Mouse (Mus musculus): Measurements from ENCODE around the gene Cbx3. TPM values are rescaled to one million over a fixed set of nuclear protein-coding genes. Genes with fewer than 3 reads are reported as not detected.

The Cbx3 gene
- polyA plus RNA-seq, 1 experiment: 22.3 TPM

- TF ChIP-seq GATA1 (IDR thresholded peaks at IDR 0.05; ENCODE audit: borderline replicate concordance, low read length): no peak
- H3K9me3 ChIP-seq: peaks cover 18% of the 10 kb centered on the region
- no peaks in the 10 kb centered on the region for H3K36me3 ChIP-seq (replicated peaks; ENCODE audit: low read length)
- peaks cover 12% of the 10 kb centered on the region for H3K4me1 ChIP-seq
- H3K27me3 ChIP-seq (replicated peaks): peaks cover 21% of the 10 kb centered on the region
- no peak overlapping the region for H3K4me3 ChIP-seq (replicated peaks)
These were observed 43.6 kb downstream of the Cbx3 start for GRCm38 (mm10) chr6:51513745-51514144.

- Histone ChIP-seq H3K4me3 (replicated peaks) (no peak overlapping the region), H3K36me3 (replicated peaks; ENCODE audit: low read length) (no peaks in the 10 kb centered on the region), H3K27me3 (replicated peaks) (peaks cover 20% of the 10 kb centered on the region), H3K4me1 (peaks cover 2% of the 10 kb centered on the region), H3K9me3 (peaks cover 18% of the 10 kb centered on the region)
- TF ChIP-seq GATA1 (IDR thresholded peaks at IDR 0.05; ENCODE audit: borderline replicate concordance, low read length): no peak
- no peak for TF ChIP-seq FLI1 (IDR thresholded peaks at IDR 0.05; ENCODE audit: low read length)
These were observed 44.7 kb downstream of the Cbx3 start for GRCm38 (mm10) chr6:51514860-51515259.

GRCm38 (mm10) chr6:51523310-51523709 lies 53.1 kb downstream of the Cbx3 start:
- TF ChIP-seq FLI1 (IDR thresholded peaks at IDR 0.05; ENCODE audit: low read length) (no peak), GATA1 (IDR thresholded peaks at IDR 0.05; ENCODE audit: borderline replicate concordance, low read length) (no peak)
- no peaks in the 10 kb centered on the region for H3K9me3 ChIP-seq
- H3K36me3 ChIP-seq (replicated peaks; ENCODE audit: low read length): no peaks in the 10 kb centered on the region
- peaks cover 20% of the 10 kb centered on the region for H3K4me1 ChIP-seq
- peaks cover 22% of the 10 kb centered on the region for H3K27me3 ChIP-seq (replicated peaks)
- H3K4me3 ChIP-seq (replicated peaks): peak overlapping the region; percentile 91

GRCm38 (mm10) chr6:51523807-51524320 lies 53.7 kb downstream of the Cbx3 start, which contains the start of gene Snx10:
TSS of gene Snx10 (plus strand) at chr6:51523901.
- TF ChIP-seq FLI1 (IDR thresholded peaks at IDR 0.05; ENCODE audit: low read length): no peak
- no peak for TF ChIP-seq GATA1 (IDR thresholded peaks at IDR 0.05; ENCODE audit: borderline replicate concordance, low read length)
- peaks cover 27% of the 10 kb centered on the region for H3K27me3 ChIP-seq (replicated peaks)

GRCm38 (mm10) chr6:51524321-51524931 lies 54.3 kb downstream of the Cbx3 start:
- TF ChIP-seq FLI1 (IDR thresholded peaks at IDR 0.05; ENCODE audit: low read length): no peak
- TF ChIP-seq GATA1 (IDR thresholded peaks at IDR 0.05; ENCODE audit: borderline replicate concordance, low read length): no peak
- peaks cover 20% of the 10 kb centered on the region for H3K4me1 ChIP-seq

More at GRCm38 (mm10) chr6:51523807-51524320, 53.7 kb downstream of the Cbx3 start, which contains the start of gene Snx10:
- no peaks in the 10 kb centered on the region for H3K9me3 ChIP-seq
- peaks cover 20% of the 10 kb centered on the region for H3K4me1 ChIP-seq
- peak within 1 kb of the TSS; percentile 91 for H3K4me3 ChIP-seq (replicated peaks)
- no peaks in the 10 kb centered on the region for H3K36me3 ChIP-seq (replicated peaks; ENCODE audit: low read length)

GRCm38 (mm10) chr6:51525001-51525400 lies 54.8 kb downstream of the Cbx3 start:
- Histone ChIP-seq H3K9me3 (no peaks in the 10 kb centered on the region), H3K27me3 (replicated peaks) (peaks cover 35% of the 10 kb centered on the region), H3K4me3 (replicated peaks) (peak overlapping the region; percentile 91), H3K4me1 (peaks cover 20% of the 10 kb centered on the region), H3K36me3 (replicated peaks; ENCODE audit: low read length) (no peaks in the 10 kb centered on the region)
- TF ChIP-seq FLI1 (IDR thresholded peaks at IDR 0.05; ENCODE audit: low read length) (no peak), GATA1 (IDR thresholded peaks at IDR 0.05; ENCODE audit: borderline replicate concordance, low read length) (no peak)

More at GRCm38 (mm10) chr6:51524321-51524931, 54.3 kb downstream of the Cbx3 start:
- Histone ChIP-seq H3K27me3 (replicated peaks) (peaks cover 32% of the 10 kb centered on the region), H3K4me3 (replicated peaks) (peak overlapping the region; percentile 91), H3K9me3 (no peaks in the 10 kb centered on the region), H3K36me3 (replicated peaks; ENCODE audit: low read length) (no peaks in the 10 kb centered on the region)

GRCm38 (mm10) chr6:51529457-51529856 lies 59.3 kb downstream of the Cbx3 start:
- Histone ChIP-seq H3K36me3 (replicated peaks; ENCODE audit: low read length) (no peaks in the 10 kb centered on the region), H3K4me3 (replicated peaks) (no peak overlapping the region), H3K9me3 (peaks cover 11% of the 10 kb centered on the region), H3K27me3 (replicated peaks) (peaks cover 28% of the 10 kb centered on the region), H3K4me1 (peaks cover 15% of the 10 kb centered on the region)
- TF ChIP-seq GATA1 (IDR thresholded peaks at IDR 0.05; ENCODE audit: borderline replicate concordance, low read length): no peak

Other genes starting within 250 kb of the Cbx3 start
- not detected in 2 replicates for gene Nfe2l3, start 37.7 kb upstream of the Cbx3 start, polyA plus RNA-seq (2012; ENCODE audit: insufficient read depth, low replicate concordance)
- gene Hnrnpa2b1, start 466 bp upstream of the Cbx3 start, polyA plus RNA-seq (2012; ENCODE audit: insufficient read depth, low replicate concordance): 101 and 192 TPM in 2 replicates
- 2.4 TPM in 1 of 2 replicates, not detected in the other for gene Snx10, start 53.5 kb downstream of the Cbx3 start, polyA plus RNA-seq (2012; ENCODE audit: insufficient read depth, low replicate concordance)

Data from megakaryocyte, embryonic 14.5 days (primary cell).